Mouse (Mus musculus): ENCODE results near the gene Arrdc2. TPM values are rescaled to one million over a fixed set of nuclear protein-coding genes. Genes with fewer than 3 reads are reported as not detected.

The Arrdc2 gene
- polyA plus RNA-seq, 1 experiment from 2014 or later: 5.8 TPM

GRCm38 (mm10) chr8:70868559-70869198, 29.2 kb upstream of the Arrdc2 start:
- H3K9me3 ChIP-seq (ENCODE audit: control insufficient read depth, low read depth, low read length): no peaks in the 10 kb centered on the region
- no peaks in the 10 kb centered on the region for H3K27me3 ChIP-seq (ENCODE audit: control insufficient read depth, insufficient read depth, low read length)
- H3K36me3 ChIP-seq (ENCODE audit: control insufficient read depth, insufficient read depth, low read length): 0 out of 2 replicates have a peak, but pooled peaks cover 2% of the 10 kb centered on the region
- WGBS: 21% methylated on average over 40 of the region's 40 CpGs
- H3K4me1 ChIP-seq (ENCODE audit: control insufficient read depth, insufficient read depth, low read length): peaks cover 35% of the 10 kb centered on the region
- no peak for ATAC-seq (ENCODE audit: insufficient number of reproducible peaks, insufficient read depth, low FRiP score, low read depth)
- 0 out of 2 replicates have a peak overlapping the region, but pooled peaks have one; percentile 18 for H3K9ac ChIP-seq (replicated peaks; ENCODE audit: low read depth, low read length)
- H3K4me3 ChIP-seq (ENCODE audit: low read depth, low read length): 0 out of 2 replicates have a peak overlapping the region, but pooled peaks have one; percentile 16
- H3K27ac ChIP-seq (ENCODE audit: low read length): 0 out of 2 replicates have a peak overlapping the region, but pooled peaks have one; percentile 30
- H3K4me2 ChIP-seq (replicated peaks; ENCODE audit: low read depth, low read length): peak overlapping the region; percentile 36

- H3K36me3 ChIP-seq (ENCODE audit: control insufficient read depth, insufficient read depth, low read length): 0 out of 2 replicates have a peak, but pooled peaks cover 2% of the 10 kb centered on the region
- no peak overlapping the region for H3K4me2 ChIP-seq (replicated peaks; ENCODE audit: low read depth, low read length)
- no peak overlapping the region for H3K4me3 ChIP-seq (ENCODE audit: low read depth, low read length)
- no peak overlapping the region for H3K9ac ChIP-seq (replicated peaks; ENCODE audit: low read depth, low read length)
- 0 out of 2 replicates have a peak, but pooled peaks cover 7% of the 10 kb centered on the region for H3K27me3 ChIP-seq (ENCODE audit: control insufficient read depth, insufficient read depth, low read length)
- H3K4me1 ChIP-seq (ENCODE audit: control insufficient read depth, insufficient read depth, low read length): peaks cover 37% of the 10 kb centered on the region
- 80% methylated on average over 7 of the region's 7 CpGs for WGBS
- no peak for ATAC-seq (ENCODE audit: insufficient number of reproducible peaks, insufficient read depth, low FRiP score, low read depth)
- H3K27ac ChIP-seq (ENCODE audit: low read length): no peak overlapping the region; the same call in 1 of the 2 replicates
- no peaks in the 10 kb centered on the region for H3K9me3 ChIP-seq (ENCODE audit: control insufficient read depth, low read depth, low read length)
Observed at GRCm38 (mm10) chr8:70866566-70866965, 27.0 kb upstream of the Arrdc2 start.

- 0 out of 2 replicates have a peak, but pooled peaks cover 2% of the 10 kb centered on the region for H3K36me3 ChIP-seq (ENCODE audit: control insufficient read depth, insufficient read depth, low read length)
- peak overlapping the region; percentile 42 for H3K4me3 ChIP-seq (ENCODE audit: low read depth, low read length)
- ATAC-seq (ENCODE audit: insufficient number of reproducible peaks, insufficient read depth, low FRiP score, low read depth): peak; percentile 6; the same call in 1 of the 2 replicates
- peaks cover 37% of the 10 kb centered on the region for H3K4me1 ChIP-seq (ENCODE audit: control insufficient read depth, insufficient read depth, low read length)
- peak overlapping the region; percentile 78 for H3K4me2 ChIP-seq (replicated peaks; ENCODE audit: low read depth, low read length)
- H3K27ac ChIP-seq (ENCODE audit: low read length): peak overlapping the region; percentile 73
- H3K9me3 ChIP-seq (ENCODE audit: control insufficient read depth, low read depth, low read length): no peaks in the 10 kb centered on the region
- 0 out of 2 replicates have a peak, but pooled peaks cover 9% of the 10 kb centered on the region for H3K27me3 ChIP-seq (ENCODE audit: control insufficient read depth, insufficient read depth, low read length)
- WGBS: 5% methylated on average over 12 of the region's 12 CpGs
- 0 out of 2 replicates have a peak overlapping the region, but pooled peaks have one; percentile 18 for H3K9ac ChIP-seq (replicated peaks; ENCODE audit: low read depth, low read length)
Observed at GRCm38 (mm10) chr8:70866001-70866520, 26.5 kb upstream of the Arrdc2 start.

GRCm38 (mm10) chr8:70865350-70866000, 26.0 kb upstream of the Arrdc2 start:
- under 1% methylated on average over 46 of the region's 46 CpGs for WGBS
- H3K4me1 ChIP-seq (ENCODE audit: control insufficient read depth, insufficient read depth, low read length): peaks cover 37% of the 10 kb centered on the region
- peak overlapping the region; percentile 80 for H3K27ac ChIP-seq (ENCODE audit: low read length)
- peak overlapping the region; percentile 40 for H3K9ac ChIP-seq (replicated peaks; ENCODE audit: low read depth, low read length)
- H3K36me3 ChIP-seq (ENCODE audit: control insufficient read depth, insufficient read depth, low read length): 0 out of 2 replicates have a peak, but pooled peaks cover 2% of the 10 kb centered on the region
- H3K27me3 ChIP-seq (ENCODE audit: control insufficient read depth, insufficient read depth, low read length): 0 out of 2 replicates have a peak, but pooled peaks cover 9% of the 10 kb centered on the region
- peak overlapping the region; percentile 42 for H3K4me3 ChIP-seq (ENCODE audit: low read depth, low read length)
- peak; percentile 91 for ATAC-seq (ENCODE audit: insufficient number of reproducible peaks, insufficient read depth, low FRiP score, low read depth)
- peak overlapping the region; percentile 78 for H3K4me2 ChIP-seq (replicated peaks; ENCODE audit: low read depth, low read length)
- H3K9me3 ChIP-seq (ENCODE audit: control insufficient read depth, low read depth, low read length): no peaks in the 10 kb centered on the region

- ATAC-seq (ENCODE audit: insufficient number of reproducible peaks, insufficient read depth, low FRiP score, low read depth): no peak
- 0 out of 2 replicates have a peak, but pooled peaks cover 9% of the 10 kb centered on the region for H3K27me3 ChIP-seq (ENCODE audit: control insufficient read depth, insufficient read depth, low read length)
- peaks cover 37% of the 10 kb centered on the region for H3K4me1 ChIP-seq (ENCODE audit: control insufficient read depth, insufficient read depth, low read length)
- H3K36me3 ChIP-seq (ENCODE audit: control insufficient read depth, insufficient read depth, low read length): 0 out of 2 replicates have a peak, but pooled peaks cover 2% of the 10 kb centered on the region
- H3K9ac ChIP-seq (replicated peaks; ENCODE audit: low read depth, low read length): peak overlapping the region; percentile 40
- H3K27ac ChIP-seq (ENCODE audit: low read length): peak overlapping the region; percentile 80
- no peaks in the 10 kb centered on the region for H3K9me3 ChIP-seq (ENCODE audit: control insufficient read depth, low read depth, low read length)
- peak overlapping the region; percentile 42 for H3K4me3 ChIP-seq (ENCODE audit: low read depth, low read length)
- H3K4me2 ChIP-seq (replicated peaks; ENCODE audit: low read depth, low read length): peak overlapping the region; percentile 78
- WGBS: 4% methylated on average over 24 of the region's 24 CpGs
Observed at GRCm38 (mm10) chr8:70864712-70865221, 25.2 kb upstream of the Arrdc2 start.

GRCm38 (mm10) chr8:70863956-70864711, 24.6 kb upstream of the Arrdc2 start:
- Histone ChIP-seq H3K4me3 (ENCODE audit: low read depth, low read length) (peak overlapping the region; percentile 42), H3K27ac (ENCODE audit: low read length) (no peak overlapping the region), H3K36me3 (ENCODE audit: control insufficient read depth, insufficient read depth, low read length) (0 out of 2 replicates have a peak, but pooled peaks cover 2% of the 10 kb centered on the region), H3K9ac (replicated peaks; ENCODE audit: low read depth, low read length) (no peak overlapping the region; the same call in 1 of the 2 replicates), H3K9me3 (ENCODE audit: control insufficient read depth, low read depth, low read length) (no peaks in the 10 kb centered on the region), H3K4me1 (ENCODE audit: control insufficient read depth, insufficient read depth, low read length) (peaks cover 37% of the 10 kb centered on the region), H3K4me2 (replicated peaks; ENCODE audit: low read depth, low read length) (peak overlapping the region; percentile 78), H3K27me3 (ENCODE audit: control insufficient read depth, insufficient read depth, low read length) (0 out of 2 replicates have a peak, but pooled peaks cover 9% of the 10 kb centered on the region)
- 2% methylated on average over 46 of the region's 46 CpGs for WGBS
- no peak for ATAC-seq (ENCODE audit: insufficient number of reproducible peaks, insufficient read depth, low FRiP score, low read depth)

- Histone ChIP-seq H3K36me3 (ENCODE audit: control insufficient read depth, insufficient read depth, low read length) (0 out of 2 replicates have a peak, but pooled peaks cover 1% of the 10 kb centered on the region), H3K4me1 (ENCODE audit: control insufficient read depth, insufficient read depth, low read length) (peaks cover 26% of the 10 kb centered on the region), H3K4me3 (ENCODE audit: low read depth, low read length) (peak within 1 kb of the TSS; percentile 42), H3K27ac (ENCODE audit: low read length) (no peak within 1 kb of the TSS), H3K27me3 (ENCODE audit: control insufficient read depth, insufficient read depth, low read length) (0 out of 2 replicates have a peak, but pooled peaks cover 9% of the 10 kb centered on the region), H3K4me2 (replicated peaks; ENCODE audit: low read depth, low read length) (peak within 1 kb of the TSS; percentile 78), H3K9me3 (ENCODE audit: control insufficient read depth, low read depth, low read length) (no peaks in the 10 kb centered on the region), H3K9ac (replicated peaks; ENCODE audit: low read depth, low read length) (peak within 1 kb of the TSS; percentile 18; the same call in 1 of the 2 replicates)
- no peak for ATAC-seq (ENCODE audit: insufficient number of reproducible peaks, insufficient read depth, low FRiP score, low read depth)
- under 1% methylated on average over 55 of the region's 55 CpGs for WGBS
Observed at GRCm38 (mm10) chr8:70862824-70863641, 23.5 kb upstream of the Arrdc2 start, which contains the start of gene Kcnn1. Kcnn1 (minus strand) TSS chr8:70863258.
